Mouse (Mus musculus): ENCODE measurements around the gene Slc24a5. TPM values are rescaled to one million over a fixed set of nuclear protein-coding genes. Genes with fewer than 3 reads are reported as not detected.

The Slc24a5 gene
- polyA plus RNA-seq, 1 experiment from 2014 or later = 2.0 TPM

- Histone ChIP-seq H3K4me3 (ENCODE audit: low read depth, low read length) (no peak overlapping the region), H3K36me3 (ENCODE audit: insufficient read depth, low read length) (no peaks in the 10 kb centered on the region), H3K27me3 (replicated peaks; ENCODE audit: insufficient read depth, low read length) (no peaks in the 10 kb centered on the region), H3K9me3 (ENCODE audit: low read length) (no peaks in the 10 kb centered on the region), H3K4me1 (ENCODE audit: insufficient read depth, low read depth, low read length) (peaks cover 5% of the 10 kb centered on the region; the same call in 1 of the 2 replicates), H3K9ac (replicated peaks; ENCODE audit: low read depth) (no peak overlapping the region), H3K27ac (ENCODE audit: low read length) (no peak overlapping the region), H3K4me2 (replicated peaks; ENCODE audit: low read depth, low read length) (no peak overlapping the region)
- 34% methylated on average over 4 of the region's 4 CpGs for WGBS
- ATAC-seq (no peak), DNase-seq (ENCODE audit: low spot score) (no peak)
- TF ChIP-seq EP300 (IDR thresholded peaks at IDR 0.05) (no peak), CTCF (IDR thresholded peaks at IDR 0.05) (no peak)
Observed at GRCm38 (mm10) chr2:125134113-125134512, 66.2 kb downstream of the Slc24a5 start.

GRCm38 (mm10) chr2:125135903-125136811 is 68.2 kb downstream of the Slc24a5 start, which contains the start of gene Ctxn2:
Ctxn2 (plus strand) TSS chr2:125136692.
- no peaks in the 10 kb centered on the region for H3K36me3 ChIP-seq (ENCODE audit: insufficient read depth, low read length)
- H3K27ac ChIP-seq (ENCODE audit: low read length) = no peak within 1 kb of the TSS
- no peak within 1 kb of the TSS for H3K9ac ChIP-seq (replicated peaks; ENCODE audit: low read depth)
- no peaks in the 10 kb centered on the region for H3K27me3 ChIP-seq (replicated peaks; ENCODE audit: insufficient read depth, low read length)
- H3K4me1 ChIP-seq (ENCODE audit: insufficient read depth, low read depth, low read length) = peaks cover 5% of the 10 kb centered on the region; the same call in 1 of the 2 replicates
- 1% methylated on average over 39 of the region's 39 CpGs for WGBS
- TF ChIP-seq CTCF (IDR thresholded peaks at IDR 0.05) = no peak
- no peak for TF ChIP-seq EP300 (IDR thresholded peaks at IDR 0.05)
- no peaks in the 10 kb centered on the region for H3K9me3 ChIP-seq (ENCODE audit: low read length)
- DNase-seq (ENCODE audit: low spot score) (peak; percentile 86), ATAC-seq (peak; percentile 77)
- H3K4me2 ChIP-seq (replicated peaks; ENCODE audit: low read depth, low read length) = peak within 1 kb of the TSS; percentile 46
- H3K4me3 ChIP-seq (ENCODE audit: low read depth, low read length) = peak within 1 kb of the TSS; percentile 18; the same call in 1 of the 2 replicates

- H3K36me3 ChIP-seq (ENCODE audit: insufficient read depth, low read length) = no peaks in the 10 kb centered on the region
- ATAC-seq = no peak
- H3K9me3 ChIP-seq (ENCODE audit: low read length) = no peaks in the 10 kb centered on the region
- H3K27me3 ChIP-seq (replicated peaks; ENCODE audit: insufficient read depth, low read length) = no peaks in the 10 kb centered on the region
- no peak for DNase-seq (ENCODE audit: low spot score)
- 21% methylated on average over 7 of the region's 7 CpGs for WGBS
- no peak overlapping the region for H3K9ac ChIP-seq (replicated peaks; ENCODE audit: low read depth)
- peaks cover 5% of the 10 kb centered on the region; the same call in 1 of the 2 replicates for H3K4me1 ChIP-seq (ENCODE audit: insufficient read depth, low read depth, low read length)
- no peak overlapping the region for H3K4me2 ChIP-seq (replicated peaks; ENCODE audit: low read depth, low read length)
- no peak overlapping the region for H3K4me3 ChIP-seq (ENCODE audit: low read depth, low read length)
- TF ChIP-seq EP300 (IDR thresholded peaks at IDR 0.05) (no peak), CTCF (IDR thresholded peaks at IDR 0.05) (no peak)
- no peak overlapping the region for H3K27ac ChIP-seq (ENCODE audit: low read length)
Observed at GRCm38 (mm10) chr2:125136846-125137245, 68.9 kb downstream of the Slc24a5 start.

Other genes with a start within 250 kb of the Slc24a5 start
- gene Myef2, start 55.5 kb downstream of the Slc24a5 start, polyA plus RNA-seq (2015; fragmentation: Nextera tagmentation; extraction: Ambion mirVana) = 35.9 and 37.0 TPM in 2 replicates
- not detected in 2 replicates for gene Ctxn2, start 68.6 kb downstream of the Slc24a5 start, polyA plus RNA-seq (2015; fragmentation: Nextera tagmentation; extraction: Ambion mirVana)
- 0.06 TPM in 2 replicates for gene Slc12a1, start 84.4 kb downstream of the Slc24a5 start, polyA plus RNA-seq (2015; fragmentation: Nextera tagmentation; extraction: Ambion mirVana)
- gene Dut, start 179.1 kb downstream of the Slc24a5 start, polyA plus RNA-seq (2015; fragmentation: Nextera tagmentation; extraction: Ambion mirVana) = 40.1 and 40.5 TPM in 2 replicates

All from lung, postnatal 0 days (tissue).